Mouse (Mus musculus) ES-Bruce4 (cell line): ENCODE measurements around the gene Apba3. TPM values are rescaled to one million over a fixed set of nuclear protein-coding genes. Genes with fewer than 3 reads are reported as not detected.
A peak's percentile ranks its signal among the peaks of the same experiment; 100 is the strongest.

Experiments
- H3K27ac ChIP-seq: 2 replicates; pipeline ENCODE4 v1.5.1; 2012; ENCODE audit warnings: low read length, inconsistent platforms; ENCODE audit not compliant: insufficient read depth
- H3K27me3 ChIP-seq: 2 replicates; pipeline ENCODE4 v1.6.1; 2012; ENCODE audit warnings: mild to moderate bottlenecking, low read length, inconsistent platforms; ENCODE audit not compliant: control insufficient read depth, poor library complexity, insufficient read depth, severe bottlenecking
- H3K36me3 ChIP-seq: 2 replicates; pipeline ENCODE4 v1.6.1; 2012; ENCODE audit warnings: inconsistent platforms, mild to moderate bottlenecking, low read length, moderate library complexity; ENCODE audit not compliant: control insufficient read depth, poor library complexity, insufficient read depth, severe bottlenecking
- H3K4me1 ChIP-seq: one replicate; pipeline ENCODE4 v1.8.1; 2011; ENCODE audit warnings: low read length; ENCODE audit not compliant: control insufficient read depth, insufficient read depth
- H3K4me3 ChIP-seq: 2 replicates; pipeline ENCODE4 v1.5.1; 2011; ENCODE audit warnings: low read depth, mild to moderate bottlenecking, low read length
- H3K9ac ChIP-seq: 2 replicates; pipeline ENCODE4 v1.6.1; 2012; ENCODE audit warnings: low read depth, mild to moderate bottlenecking, inconsistent platforms; ENCODE audit not compliant: poor library complexity, severe bottlenecking
- H3K9me3 ChIP-seq: replicated peaks from 2 replicates; pipeline ENCODE4 v1.6.1; 2012; ENCODE audit warnings: mild to moderate bottlenecking, low read length, inconsistent platforms; ENCODE audit not compliant: control insufficient read depth, poor library complexity, insufficient read depth, severe bottlenecking
- CTCF ChIP-seq: IDR thresholded peaks from one replicate; pipeline ENCODE4 v1.8.1; 2011; ENCODE audit warnings: low read depth, low read length
- EP300 ChIP-seq: IDR thresholded peaks from 2 replicates; pipeline ENCODE4 v1.6.1; 2011; ENCODE audit warnings: low read depth, low read length; ENCODE audit not compliant: insufficient read depth
- POLR2A ChIP-seq: IDR thresholded peaks from one replicate; pipeline ENCODE4 v1.8.1; 2011; ENCODE audit warnings: low read length; ENCODE audit not compliant: insufficient read depth
- polyA plus RNA-seq: library from polyadenylated mRNA; stranded (reverse); fragments of >200 nt; gene quantifications from 2 replicates; pipeline ENCODE4 v1.2.4, GENCODE M21; 2011; ENCODE audit warnings: low read depth; ENCODE audit not compliant: missing spikeins, insufficient read depth, insufficient read length

Apba3 gene
- polyA plus RNA-seq, 1 experiment: 25.8 TPM

DNA sequence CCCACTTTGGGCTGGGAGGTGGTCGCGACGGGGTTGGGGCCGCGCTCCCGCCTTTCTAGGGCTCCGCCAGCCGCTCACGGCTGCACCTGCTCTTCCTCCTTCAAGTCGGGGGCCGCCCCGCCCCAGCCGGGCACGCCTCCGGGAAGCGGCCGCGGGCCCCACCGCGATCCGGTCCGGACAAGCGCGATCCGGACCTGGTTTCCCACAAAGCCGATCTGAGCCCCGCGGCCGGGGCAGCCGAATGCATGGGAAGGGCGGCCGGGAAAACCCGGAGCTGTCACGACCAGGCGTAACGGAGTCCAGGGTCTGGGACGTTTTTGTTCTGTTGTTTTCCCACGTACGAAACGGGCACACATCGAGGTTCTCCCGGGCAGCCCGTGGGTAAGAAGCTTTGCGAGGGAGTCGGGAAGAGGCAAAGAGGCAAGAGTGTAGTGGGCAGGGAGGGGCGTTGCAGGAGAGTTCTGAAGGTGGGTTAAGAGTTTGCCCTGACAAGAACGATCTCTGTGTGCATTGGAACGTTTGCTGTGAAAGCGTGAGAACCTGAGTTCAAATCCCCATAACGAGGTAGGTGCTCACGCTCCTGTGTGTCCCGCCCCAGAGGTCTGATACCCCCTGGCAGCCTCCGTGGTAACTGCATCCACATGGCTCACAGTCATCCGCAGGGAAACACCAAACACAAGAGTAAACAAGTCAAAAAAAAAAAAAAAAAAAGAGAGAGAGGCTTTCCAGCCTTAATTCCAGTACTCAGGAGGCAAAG, 19.1 kb downstream of the Apba3 start:
- H3K36me3 ChIP-seq: no peaks in the 10 kb centered on the region
- H3K4me1 ChIP-seq: peaks cover 7% of the 10 kb centered on the region
- TF ChIP-seq CTCF (no peak), POLR2A (no peak), EP300 (no peak)
- no peaks in the 10 kb centered on the region for H3K27me3 ChIP-seq
- peak overlapping the region; percentile 58 for H3K9ac ChIP-seq
- H3K4me3 ChIP-seq: peak overlapping the region; percentile 90
- peak overlapping the region; percentile 35; the same call in 1 of the 2 replicates for H3K27ac ChIP-seq
- H3K9me3 ChIP-seq: no peaks in the 10 kb centered on the region

DNA sequence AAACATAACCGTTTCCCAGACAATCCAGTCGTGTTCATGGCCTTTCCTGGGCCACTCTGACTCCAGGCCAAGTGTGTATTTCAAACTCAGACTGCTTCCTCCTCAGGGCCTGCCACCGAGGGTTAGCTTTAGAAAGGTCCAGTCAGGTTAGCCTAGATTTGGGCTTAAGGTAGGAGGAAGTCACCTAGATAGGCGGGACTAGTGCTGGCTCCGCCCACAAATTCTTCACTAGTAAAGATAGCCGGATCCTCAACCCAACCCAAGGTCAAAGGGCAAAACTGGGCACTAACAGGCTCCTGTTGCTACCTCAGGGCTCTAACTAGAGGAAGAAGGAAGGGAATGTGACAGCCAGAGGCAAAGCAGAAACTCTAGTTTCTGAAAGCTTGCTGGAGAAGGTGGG, 19.8 kb downstream of the Apba3 start:
- Histone ChIP-seq H3K4me3 (peak overlapping the region; percentile 90; the same call in 1 of the 2 replicates), H3K9ac (peak overlapping the region; percentile 58; the same call in 1 of the 2 replicates), H3K4me1 (peaks cover 7% of the 10 kb centered on the region), H3K27ac (0 out of 2 replicates have a peak overlapping the region, but pooled peaks have one; percentile 35), H3K36me3 (no peaks in the 10 kb centered on the region), H3K27me3 (no peaks in the 10 kb centered on the region), H3K9me3 (no peaks in the 10 kb centered on the region)
- TF ChIP-seq EP300: no peak
- no peak for TF ChIP-seq CTCF
- TF ChIP-seq POLR2A: no peak

DNA sequence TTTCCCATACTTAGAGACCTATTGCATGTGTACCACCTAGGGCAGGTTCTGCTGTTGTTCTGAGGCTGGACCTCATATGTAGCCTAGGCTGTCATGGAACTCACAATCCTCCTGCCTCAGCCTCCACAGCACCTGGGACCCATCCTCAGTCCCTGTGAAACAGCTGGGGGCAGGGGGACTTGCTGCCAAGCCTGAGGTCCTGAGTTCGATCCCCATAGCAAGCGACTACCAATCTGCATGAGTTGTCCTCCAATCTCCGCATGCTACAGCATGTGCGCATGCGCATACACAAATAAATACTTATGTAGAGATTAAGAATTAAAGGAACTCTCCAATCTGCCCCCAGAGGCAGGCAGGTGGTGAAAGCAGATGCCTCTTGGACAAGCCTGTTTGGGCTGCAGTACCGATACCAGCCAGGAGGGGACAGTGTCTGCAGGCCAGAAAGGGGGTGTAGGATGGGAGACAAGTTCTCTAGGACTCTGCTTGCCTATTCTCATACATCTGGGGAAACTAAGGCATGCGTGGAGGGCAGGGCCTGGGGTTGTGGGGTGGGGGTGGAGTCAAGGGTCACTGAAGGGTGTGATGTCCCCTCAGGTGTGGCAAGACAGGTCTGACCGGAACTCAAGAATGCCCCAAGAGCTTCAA, 20.9 kb downstream of the Apba3 start:
- no peaks in the 10 kb centered on the region for H3K27me3 ChIP-seq
- TF ChIP-seq EP300: no peak
- no peak for TF ChIP-seq POLR2A
- no peak for TF ChIP-seq CTCF
- H3K4me3 ChIP-seq: peak overlapping the region; percentile 32; the same call in 1 of the 2 replicates
- no peaks in the 10 kb centered on the region for H3K36me3 ChIP-seq
- no peak overlapping the region for H3K9ac ChIP-seq
- H3K27ac ChIP-seq: no peak overlapping the region
- peaks cover 7% of the 10 kb centered on the region for H3K4me1 ChIP-seq
- no peaks in the 10 kb centered on the region for H3K9me3 ChIP-seq

DNA sequence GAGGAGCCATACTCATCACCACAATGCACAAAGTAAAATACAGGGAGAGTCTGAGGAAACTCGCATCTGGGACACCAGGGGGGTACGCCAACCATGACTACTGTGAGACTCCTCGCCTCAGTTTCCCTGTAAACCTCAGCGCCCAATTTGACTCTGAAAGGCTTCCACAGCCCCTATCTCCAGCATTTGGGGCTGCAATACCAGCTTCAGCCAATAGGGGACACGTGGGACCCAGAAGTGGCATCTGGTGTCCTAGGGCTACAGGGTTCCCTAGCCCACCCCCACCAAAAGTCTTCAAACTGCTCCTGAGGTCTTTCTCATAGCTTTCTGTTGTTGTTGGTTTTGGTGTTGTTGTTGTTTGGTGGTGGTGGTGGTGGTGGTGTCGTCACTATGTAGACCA, 21.8 kb downstream of the Apba3 start:
- Histone ChIP-seq H3K4me3 (peak overlapping the region; percentile 32; the same call in 1 of the 2 replicates), H3K9ac (no peak overlapping the region), H3K27me3 (no peaks in the 10 kb centered on the region), H3K4me1 (peaks cover 5% of the 10 kb centered on the region), H3K27ac (0 out of 2 replicates have a peak overlapping the region, but pooled peaks have one; percentile 2), H3K36me3 (no peaks in the 10 kb centered on the region), H3K9me3 (no peaks in the 10 kb centered on the region)
- no peak for TF ChIP-seq CTCF
- TF ChIP-seq EP300: no peak
- TF ChIP-seq POLR2A: no peak

DNA sequence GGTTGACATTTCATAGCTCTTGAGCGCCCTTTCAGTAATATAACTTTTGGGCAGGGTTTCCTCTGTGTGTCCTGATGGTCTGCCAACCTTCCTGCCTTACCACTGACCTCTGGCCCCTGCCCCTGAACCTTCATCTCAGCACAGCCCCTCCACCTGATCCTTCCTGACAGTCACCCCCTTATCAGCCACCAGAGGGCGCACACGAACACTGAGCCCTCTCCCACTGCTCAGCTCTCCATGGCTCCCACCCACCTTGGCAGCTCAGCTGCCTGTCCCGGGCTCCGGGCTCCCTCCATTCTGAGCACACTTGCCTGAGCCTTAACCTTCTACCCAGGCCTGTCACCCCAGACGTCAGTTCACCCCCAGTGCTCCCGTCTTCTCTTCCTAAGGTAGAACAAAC, 22.5 kb downstream of the Apba3 start:
- H3K9me3 ChIP-seq: no peaks in the 10 kb centered on the region
- no peaks in the 10 kb centered on the region for H3K27me3 ChIP-seq
- H3K9ac ChIP-seq: no peak overlapping the region
- no peak overlapping the region for H3K27ac ChIP-seq
- TF ChIP-seq CTCF: no peak
- TF ChIP-seq EP300: no peak
- TF ChIP-seq POLR2A: no peak
- H3K36me3 ChIP-seq: no peaks in the 10 kb centered on the region
- H3K4me1 ChIP-seq: peaks cover 2% of the 10 kb centered on the region
- no peak overlapping the region for H3K4me3 ChIP-seq

DNA sequence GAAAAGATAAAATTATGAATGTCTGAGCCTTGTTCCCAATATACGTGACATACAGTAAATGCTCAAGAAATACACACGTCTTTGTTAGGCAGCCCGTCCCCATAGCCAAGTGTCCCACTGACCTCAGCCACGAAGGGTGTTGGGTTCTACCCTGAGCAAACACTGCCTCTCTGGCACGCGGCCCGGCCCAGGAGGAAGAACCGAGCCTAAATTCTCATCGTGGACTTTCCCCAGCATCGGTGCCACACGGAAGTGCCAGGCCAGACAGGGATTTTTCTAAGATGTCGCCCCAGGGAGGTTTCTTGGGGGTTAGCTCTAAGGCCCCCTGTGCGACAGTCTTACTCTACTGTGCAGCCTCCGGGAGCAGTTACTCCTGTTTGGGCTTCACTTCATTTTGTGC, 23.1 kb downstream of the Apba3 start:
- Histone ChIP-seq H3K27me3 (no peaks in the 10 kb centered on the region), H3K9me3 (no peaks in the 10 kb centered on the region)

More for the DNA sequence above, 23.1 kb downstream of the Apba3 start:
- Histone ChIP-seq H3K36me3 (no peaks in the 10 kb centered on the region), H3K4me3 (no peak overlapping the region), H3K27ac (no peak overlapping the region), H3K9ac (no peak overlapping the region), H3K4me1 (peaks cover 5% of the 10 kb centered on the region)
- TF ChIP-seq POLR2A: no peak
